Mouse (Mus musculus) heart, postnatal 10 days (tissue): ENCODE data around the gene Edil3. TPM values are rescaled to one million over a fixed set of nuclear protein-coding genes. Genes with fewer than 3 reads are reported as not detected.

ENCODE experiments used
- DNase-seq, 2 experiments: peaks; one replicate each; pipeline ENCODE4 v3.0.0; 2021
- intact Hi-C: fragments of 180-260 bp; cut with DNase I; formaldehyde crosslinking; loops from one replicate; pipeline ENCODE4 v1.15.1; 2025
- total RNA-seq, 2 experiments: library from RNA; stranded (reverse); gene quantifications; 2 replicates each; pipeline ENCODE4 v1.2.3; 2021

The Edil3 gene
- total RNA-seq, result under 1 TPM; 0.22 to 0.27 TPM

DNA sequence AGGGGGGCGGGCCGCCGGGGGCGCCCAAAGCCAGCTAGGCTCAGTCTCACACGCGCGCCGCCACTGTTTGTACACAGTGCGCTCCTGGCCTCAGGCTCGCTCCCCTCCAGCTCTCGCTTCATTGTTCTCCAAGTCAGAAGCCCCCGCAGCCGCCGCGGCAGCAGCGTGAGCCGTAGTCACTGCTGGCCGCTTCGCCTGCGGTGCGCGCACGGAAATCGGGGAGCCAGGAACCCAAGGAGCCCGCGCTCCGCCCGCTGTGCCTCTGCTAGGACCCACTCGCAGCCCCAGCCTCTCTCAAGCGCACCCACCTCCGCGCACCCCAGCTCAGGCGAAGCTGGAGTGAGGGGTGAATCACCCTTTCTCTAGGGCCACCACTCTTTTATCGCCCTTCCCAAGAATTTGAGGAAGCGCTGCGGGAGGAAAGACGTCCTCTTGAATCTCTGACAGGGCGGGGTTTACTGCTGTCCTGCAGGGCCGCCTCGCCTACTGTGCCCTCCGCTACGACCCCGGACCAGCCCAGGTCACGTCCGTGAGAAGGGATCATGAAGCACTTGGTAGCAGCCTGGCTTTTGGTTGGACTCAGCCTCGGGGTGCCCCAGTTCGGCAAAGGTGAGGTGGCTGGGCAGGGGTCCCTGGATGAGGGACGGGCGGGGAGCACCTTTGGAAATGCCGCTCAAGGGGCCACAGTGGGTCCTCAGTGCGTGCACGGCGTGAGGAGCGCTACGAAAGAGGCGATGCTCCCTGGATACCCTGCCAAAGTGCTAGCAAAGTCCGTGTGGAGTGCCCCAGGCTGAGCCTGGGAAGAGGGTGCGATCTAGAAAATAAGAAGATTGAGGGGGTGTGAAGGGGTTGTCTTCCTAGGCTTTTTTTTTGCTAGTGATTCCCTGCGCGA is at the start of gene Edil3:
Gene Edil3 (plus strand): TSS at position 33 of the 892 bp plus-strand sequence.
- intact Hi-C loops, result no loop called here
- DNase-seq, result peak; percentile 9 to 20

DNA sequence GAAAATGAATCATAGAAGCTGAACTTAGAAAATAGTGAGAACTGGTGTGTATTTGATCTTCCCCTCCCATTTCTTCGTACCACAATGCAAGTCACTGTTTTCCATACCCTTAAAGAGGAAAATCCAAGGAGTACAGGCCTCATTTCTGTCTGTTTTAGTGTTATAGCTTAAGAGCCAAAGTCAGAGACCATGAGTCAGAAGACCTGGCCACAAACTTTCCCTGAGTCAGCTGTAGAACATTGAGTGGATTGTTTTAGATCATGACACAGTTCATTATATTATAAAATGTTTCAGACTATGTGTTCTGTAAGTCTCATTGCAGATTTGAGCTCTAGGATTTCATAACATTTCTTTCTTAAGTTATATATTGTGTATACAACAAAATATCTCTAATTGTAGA is 22.1 kb upstream of the Edil3 start:
- DNase-seq, result no peak
- intact Hi-C loops, result no loop called here

DNA sequence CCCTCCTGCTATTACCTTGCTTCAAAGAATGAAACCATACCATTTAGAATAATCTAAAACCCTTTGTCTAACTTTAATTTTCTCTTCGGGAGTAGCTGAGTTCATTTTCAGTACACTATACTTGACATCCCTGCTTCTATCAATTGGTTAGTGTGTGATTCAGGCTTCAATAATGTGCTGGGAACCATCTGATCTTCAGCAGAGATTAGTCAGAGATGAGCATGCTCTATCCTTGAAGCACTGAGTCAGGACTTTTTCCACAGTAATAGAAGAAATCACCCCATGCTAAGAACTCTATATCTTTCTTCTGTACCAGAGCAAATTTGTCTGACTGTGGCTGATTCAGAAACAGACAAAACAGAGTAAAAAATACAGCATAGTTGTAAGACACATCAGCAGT is 20.3 kb upstream of the Edil3 start:
- DNase-seq, result no peak
- intact Hi-C loops, result no loop called here

DNA sequence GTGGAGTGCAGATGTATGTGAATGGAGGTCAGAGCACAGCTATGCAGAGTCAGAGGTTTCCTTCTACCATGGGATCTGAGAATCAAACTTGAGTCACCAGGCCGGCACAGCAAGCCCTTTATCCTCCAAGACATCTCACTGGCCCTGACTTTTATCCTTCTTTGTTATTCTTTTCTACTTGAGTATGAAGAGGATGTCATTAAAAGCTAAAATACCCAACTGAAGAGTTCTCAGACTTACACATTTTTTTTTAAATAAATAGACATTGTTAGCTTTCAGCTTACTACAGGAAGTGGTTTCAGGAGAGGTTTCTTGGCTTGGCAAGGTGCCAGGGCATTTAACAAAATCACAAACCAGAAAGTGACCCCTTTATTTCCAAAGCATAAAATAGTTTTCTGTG is 15.4 kb upstream of the Edil3 start:
- intact Hi-C loops, result no loop called here
- DNase-seq, result no peak

DNA sequence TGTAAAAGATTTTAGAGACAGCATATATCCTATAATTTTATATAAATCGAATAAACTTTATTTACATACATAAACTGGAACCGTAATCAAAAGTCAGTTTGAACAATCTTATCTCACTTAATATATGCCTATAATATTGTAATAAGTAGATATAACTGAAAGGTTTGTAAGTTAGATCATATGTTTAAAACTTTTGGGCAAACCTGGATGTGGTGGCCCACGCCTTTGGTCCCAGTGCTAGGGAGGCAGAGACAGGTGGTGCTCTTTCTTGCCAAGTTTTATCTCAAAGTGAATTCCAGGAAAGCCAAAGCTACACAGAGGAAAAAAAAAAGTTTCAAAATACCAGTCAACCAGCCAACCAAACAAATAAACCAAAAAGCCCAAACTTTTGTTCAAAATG is 15.0 kb upstream of the Edil3 start:
- intact Hi-C loops, result no loop called here
- DNase-seq, result no peak

DNA sequence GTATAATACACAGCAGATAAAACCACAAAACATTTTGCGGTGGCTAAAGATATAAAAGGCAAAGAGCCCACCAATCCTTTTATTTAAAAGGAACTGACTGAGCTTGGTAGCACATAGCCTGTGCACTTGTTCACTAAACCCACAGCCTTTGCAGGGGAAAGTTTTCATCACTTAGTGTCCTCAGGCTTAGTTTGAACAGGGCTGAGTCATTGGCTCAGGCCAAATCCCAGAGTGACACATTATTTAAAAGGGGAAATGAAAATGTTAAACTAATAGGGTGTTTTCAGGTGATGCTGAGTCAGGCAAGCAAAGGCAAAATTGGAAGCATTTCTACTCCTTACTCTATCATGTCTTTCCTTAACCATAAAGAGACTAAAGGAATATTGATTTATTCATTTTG is 11.2 kb upstream of the Edil3 start:
- DNase-seq, result no peak
- intact Hi-C loops, result no loop called here

DNA sequence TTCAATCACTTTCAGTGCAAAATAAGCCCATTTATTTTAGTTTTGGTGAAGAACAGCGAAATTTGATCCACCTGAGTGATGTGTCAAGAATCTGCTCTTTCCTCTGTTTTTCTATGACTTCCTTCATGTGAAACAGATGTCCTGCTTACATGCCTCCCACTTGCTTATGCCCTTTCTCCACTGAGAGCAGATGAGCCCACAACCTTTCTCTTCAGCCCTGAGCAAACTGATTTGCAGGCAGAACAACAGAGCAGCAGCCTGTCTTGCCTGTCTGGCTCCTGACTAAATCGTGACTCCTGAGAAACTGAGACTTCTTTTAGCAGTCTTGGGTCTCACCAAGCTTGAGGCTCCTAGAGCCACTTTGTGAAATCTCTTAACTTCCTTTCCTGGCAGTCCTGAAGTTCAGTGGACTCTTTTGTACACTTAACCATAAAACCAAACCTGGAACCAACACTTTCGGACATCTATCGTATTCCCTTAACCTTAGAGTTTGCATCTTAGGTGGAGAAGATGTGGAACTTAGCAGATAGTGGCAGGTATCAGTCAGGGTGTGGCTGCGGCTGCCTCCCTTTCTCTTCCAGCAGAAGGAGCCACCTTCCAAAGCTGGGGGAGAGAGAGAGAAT is 475 bp upstream of the Edil3 start:
- DNase-seq, result no peak
- intact Hi-C loops, result no loop called here

DNA sequence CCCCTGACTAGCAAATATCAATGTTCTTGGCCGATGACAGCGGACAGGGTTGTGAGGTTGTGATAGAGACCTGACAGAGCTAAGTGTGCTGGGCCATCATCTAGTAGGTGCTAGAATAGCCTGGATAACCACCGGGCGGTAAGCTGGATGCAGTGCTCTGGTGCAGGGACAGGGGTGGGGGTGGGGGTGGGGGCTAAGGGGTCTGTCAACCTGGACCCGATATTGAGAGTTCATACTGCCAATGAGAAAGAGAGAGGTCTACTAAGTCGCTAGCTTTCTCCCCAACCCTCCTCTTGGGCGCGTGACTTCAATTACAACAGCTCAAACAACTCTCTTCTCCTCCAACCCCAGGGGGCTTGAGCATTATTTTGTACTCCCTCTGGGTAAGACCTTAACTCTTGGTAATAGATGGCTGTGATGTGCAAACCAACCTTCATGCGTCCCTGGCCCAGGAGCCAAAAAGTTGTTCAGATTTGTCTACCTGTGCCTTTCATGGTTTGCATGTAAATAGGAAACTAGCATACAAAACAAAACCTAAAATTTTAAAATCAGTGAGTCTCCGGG is 1.1 kb downstream of the Edil3 start:
- intact Hi-C loops, result no loop called here
- no peak for DNase-seq

DNA sequence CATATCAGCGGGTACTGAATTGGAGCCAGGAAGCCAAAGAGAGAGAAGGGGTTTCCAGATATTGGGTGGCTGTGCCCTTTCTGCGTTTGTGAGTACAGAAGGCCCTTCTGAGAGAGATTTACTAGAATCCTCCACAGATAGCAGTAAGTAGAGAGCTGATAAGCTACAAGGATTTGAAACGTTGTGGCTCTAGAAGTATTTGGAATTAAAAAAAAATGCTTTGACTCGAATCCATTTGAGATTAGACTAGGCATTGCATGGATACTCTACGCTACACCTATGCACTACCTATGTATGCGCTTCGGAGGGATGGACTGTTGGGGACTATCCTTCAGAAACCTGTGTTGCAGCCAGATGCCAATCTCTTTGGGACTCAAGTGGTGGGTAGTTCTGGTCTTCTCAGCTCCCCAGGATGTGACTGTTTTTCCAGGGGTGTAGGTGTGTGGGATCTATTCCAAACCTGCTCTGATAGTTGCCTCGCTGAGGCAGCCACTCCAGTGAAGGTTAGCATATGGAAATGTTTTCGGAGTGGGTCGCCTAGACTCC is 1.8 kb downstream of the Edil3 start:
- intact Hi-C loops, result no loop called here
- no peak for DNase-seq

DNA sequence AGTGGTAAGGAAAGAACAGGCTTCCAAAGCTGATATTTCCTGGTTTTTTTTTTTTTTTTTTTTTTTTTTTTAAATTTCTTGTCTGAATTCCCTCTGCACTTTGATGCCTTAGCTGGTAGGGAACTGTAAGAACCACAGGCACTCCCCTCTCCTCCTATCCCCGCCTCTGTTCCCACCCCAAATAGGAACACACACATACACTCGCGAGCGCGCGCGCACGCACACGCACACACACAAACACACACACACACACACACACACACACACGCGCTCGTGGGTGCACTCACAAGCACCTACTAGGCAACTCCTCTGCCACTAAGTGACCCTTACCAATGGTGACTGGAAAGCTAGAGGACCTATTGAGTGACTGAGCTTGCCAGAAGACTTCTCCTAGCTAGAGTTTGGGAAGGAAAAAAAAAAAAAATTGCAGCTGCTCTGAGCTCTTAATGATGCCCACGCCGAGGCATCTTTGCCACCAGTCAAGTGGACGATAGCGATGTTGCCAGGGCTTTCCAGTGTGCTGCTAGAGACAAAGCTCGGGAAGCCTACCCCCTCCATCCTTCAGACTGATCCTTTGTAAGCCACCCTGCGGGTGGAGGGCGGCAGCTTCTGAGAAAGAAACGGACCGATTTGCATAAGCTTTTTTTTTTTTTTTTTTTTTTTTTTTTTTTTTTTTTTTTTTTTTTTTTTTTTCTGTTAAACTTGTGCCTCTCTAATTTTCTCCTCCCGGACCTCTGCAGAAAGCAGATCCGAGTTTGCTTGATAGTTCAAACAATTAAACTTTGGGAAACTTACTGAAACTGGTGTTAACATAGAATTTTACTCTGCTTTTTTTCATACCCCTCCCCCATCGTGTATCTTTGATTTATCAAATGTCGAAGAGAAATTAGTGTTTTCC is 2.5 kb downstream of the Edil3 start:
- DNase-seq, result peak in 1 of 2 experiments; percentile 11
- intact Hi-C loops, result no loop called here

DNA sequence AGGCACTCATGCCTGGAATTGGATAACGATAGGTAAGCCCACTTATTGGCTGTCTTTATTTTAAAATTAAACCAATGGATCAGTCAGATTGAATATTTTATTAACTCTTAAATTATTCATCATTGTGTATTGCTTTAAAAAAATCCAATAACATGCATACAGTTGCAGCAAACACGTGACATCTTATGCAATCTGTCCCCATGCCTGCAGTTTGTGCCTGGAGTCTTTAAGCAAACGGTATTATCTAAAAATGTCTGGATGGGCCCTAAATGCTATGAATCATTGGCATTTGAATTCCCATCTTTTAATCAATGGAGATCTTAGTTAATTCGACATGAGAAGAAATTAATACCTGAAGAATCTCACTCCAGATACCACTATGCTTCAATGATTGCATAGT is 3.2 kb downstream of the Edil3 start:
- no peak for DNase-seq
- intact Hi-C loops, result no loop called here

DNA sequence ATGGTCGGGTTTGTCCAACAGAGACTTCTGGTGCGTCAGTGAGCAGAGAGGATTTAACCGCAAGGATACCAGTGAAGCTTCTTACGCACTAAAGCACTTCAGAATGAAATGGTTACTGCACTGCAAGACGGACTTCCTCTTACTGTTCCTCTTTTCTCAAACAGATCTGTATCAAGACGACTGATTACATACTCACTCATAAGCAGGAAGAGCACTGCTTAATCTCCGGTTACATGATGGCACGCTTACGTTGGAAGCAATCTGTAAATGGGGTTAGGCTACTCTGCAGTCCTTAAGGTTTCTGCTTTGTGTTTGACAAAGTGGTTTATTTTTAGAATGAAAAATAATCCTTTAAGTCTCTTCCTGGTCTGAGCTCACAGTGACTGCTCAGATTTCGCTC is 7.1 kb downstream of the Edil3 start:
- intact Hi-C loops, result no loop called here

DNA sequence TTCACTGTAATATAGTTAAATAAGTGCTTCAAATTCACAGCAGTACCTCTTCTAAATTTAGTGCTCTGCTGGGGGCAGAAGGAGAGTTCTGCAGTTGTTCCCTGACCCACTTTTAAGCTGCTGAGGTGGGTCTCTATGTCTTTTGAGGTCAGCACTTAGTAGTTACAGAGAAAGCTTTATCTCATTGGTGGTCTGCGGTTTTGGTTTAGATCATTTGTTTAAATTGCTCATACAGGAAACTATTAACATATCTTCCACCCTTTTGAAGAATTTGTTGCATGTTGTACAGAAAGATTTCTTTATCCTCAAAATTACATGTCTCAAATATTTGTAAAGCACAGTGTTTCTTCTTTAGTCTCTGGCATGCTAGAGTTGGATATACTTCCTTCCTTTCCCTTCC is 12.5 kb downstream of the Edil3 start:
- intact Hi-C loops, result no loop called here
- DNase-seq, result no peak

More for the DNA sequence above, 7.1 kb downstream of the Edil3 start:
- DNase-seq, result peak in 1 of 2 experiments; percentile 4

DNA sequence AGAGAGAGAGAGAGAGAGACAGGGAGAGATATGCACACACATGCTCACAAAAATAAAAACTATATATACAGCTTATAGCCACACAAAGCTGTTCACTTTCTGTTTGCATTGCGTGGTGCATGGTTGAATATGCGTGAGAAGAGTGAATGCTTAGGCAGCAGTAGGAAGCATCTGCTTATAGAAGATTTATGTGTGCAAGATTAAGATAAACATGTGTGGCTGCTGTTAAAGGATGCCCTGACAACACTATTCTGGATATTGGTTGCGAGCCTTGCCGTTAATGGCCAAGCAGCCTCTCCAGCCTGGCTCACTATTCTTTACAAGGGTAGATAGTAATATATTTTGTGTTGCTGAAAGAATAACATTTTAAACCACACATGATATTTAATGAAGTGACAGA is 28.5 kb downstream of the Edil3 start:
- DNase-seq, result no peak
- intact Hi-C loops, result no loop called here

DNA sequence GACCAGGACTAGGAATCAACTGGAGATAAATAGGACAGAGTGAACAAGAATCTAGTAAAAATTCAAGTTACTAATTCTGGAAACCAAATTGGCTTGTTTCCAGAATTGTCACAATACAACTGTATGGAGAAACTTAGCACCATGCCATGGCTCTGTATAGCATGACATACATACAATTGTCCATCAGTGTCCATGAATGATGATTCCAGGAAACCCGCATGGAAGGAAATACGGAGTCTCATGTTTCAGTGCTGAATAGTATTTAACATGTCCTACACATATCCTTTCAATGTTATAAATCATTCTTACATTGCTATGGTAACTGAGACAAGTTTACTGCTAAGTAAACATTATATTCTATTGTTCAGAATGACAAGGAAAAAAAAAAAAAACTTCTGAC is 58.7 kb downstream of the Edil3 start:
- intact Hi-C loops, result no loop called here
- DNase-seq, result no peak

DNA sequence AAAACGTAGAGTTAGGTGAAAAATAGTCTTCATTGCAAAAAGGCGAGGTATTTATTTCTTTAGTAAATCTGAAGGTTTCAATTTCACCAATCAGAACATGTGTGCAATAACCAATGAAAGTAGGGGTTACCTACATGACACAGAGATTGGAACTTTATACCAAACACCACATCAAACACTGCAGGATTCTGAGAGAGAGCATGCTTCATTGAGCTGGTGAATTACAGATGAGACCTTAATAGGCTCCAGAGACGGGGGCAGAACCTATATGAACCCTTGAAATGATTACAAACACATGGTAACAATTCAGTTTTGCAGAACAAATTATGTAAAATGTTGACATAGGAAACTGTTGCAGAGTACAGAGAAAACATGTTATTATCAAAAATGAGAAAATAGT is 69.5 kb downstream of the Edil3 start:
- DNase-seq, result no peak
- intact Hi-C loops, result no loop called here

DNA sequence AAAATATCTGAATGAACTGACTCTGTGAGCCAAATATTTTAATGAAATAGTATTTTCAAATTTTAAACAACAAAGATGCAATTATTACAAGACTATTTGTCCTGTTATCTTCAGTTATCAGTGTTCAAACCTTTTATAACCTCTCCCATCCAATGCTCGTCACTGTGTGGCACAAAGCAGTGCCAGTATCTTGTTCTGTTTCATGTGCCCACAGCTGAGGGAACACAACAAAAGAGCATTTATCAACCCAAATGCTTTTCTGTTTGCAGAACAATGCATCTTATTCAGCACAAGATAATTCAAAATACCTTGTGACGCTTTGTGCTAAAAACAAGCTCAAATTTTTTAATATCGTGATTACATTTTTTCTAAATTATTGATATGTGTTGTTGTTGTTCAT is 78.8 kb downstream of the Edil3 start:
- DNase-seq, result no peak
- intact Hi-C loops, result no loop called here

DNA sequence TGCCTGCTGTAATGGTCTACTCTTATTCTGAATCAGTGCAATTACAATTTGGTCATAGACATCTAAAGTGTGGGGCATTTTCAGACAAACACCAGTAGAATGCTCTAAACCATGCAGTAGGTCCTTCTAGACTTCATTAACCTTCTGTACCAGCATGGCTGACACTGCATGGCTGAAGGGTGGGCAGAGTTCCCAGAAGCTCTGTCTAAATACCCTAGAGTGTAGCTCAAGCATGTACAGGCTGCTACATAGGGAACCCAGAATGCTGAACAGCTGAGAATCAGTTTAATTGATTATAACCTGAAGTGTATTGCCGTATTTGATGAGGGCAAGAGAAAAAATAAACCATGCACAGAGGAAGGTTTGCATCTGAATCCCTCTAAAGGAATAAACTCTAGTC is 86.1 kb downstream of the Edil3 start:
- intact Hi-C loops, result no loop called here

DNA sequence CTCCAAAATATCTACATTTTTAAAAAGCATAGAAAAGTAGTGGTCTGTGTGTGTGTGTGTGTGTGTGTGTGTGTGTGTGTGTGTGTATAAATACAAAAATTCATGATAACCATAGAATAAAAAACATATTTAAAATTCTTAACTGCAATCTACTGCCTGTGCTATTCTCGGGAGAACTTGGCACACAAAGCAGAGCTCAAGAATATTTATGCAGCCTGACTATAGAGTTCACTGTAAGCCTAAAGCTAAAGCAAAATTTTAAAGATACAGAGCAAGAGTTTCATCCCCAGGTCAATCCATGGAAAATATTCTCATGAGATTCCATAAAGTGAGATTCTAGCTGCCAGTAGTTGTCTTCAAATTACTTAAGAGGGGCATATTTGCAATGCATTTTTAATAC is 86.9 kb downstream of the Edil3 start:
- intact Hi-C loops, result no loop called here
- no peak for DNase-seq

More for the DNA sequence above, 86.1 kb downstream of the Edil3 start:
- DNase-seq, result peak in 1 of 2 experiments; percentile 5

DNA sequence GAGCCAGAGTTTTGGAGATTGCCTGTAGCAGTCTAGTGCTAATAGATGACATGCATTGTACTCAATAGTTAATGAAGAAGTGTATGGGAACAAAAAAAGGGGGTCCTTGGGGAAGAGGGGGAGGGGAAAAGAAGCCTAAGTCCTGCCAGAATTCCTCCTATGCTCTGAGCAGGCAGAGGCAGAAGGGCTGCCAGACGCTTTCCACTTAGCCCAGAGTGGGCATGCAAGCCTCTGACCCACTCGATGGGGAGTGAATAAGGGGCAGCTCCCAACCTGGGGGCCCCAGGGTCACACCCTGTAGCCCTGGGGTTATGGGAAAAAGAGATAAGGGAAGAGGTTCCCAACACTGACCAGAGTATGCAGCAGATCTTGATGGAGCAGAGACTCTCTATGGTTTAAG is 95.2 kb downstream of the Edil3 start:
- intact Hi-C loops, result no loop called here
- DNase-seq, result no peak

DNA sequence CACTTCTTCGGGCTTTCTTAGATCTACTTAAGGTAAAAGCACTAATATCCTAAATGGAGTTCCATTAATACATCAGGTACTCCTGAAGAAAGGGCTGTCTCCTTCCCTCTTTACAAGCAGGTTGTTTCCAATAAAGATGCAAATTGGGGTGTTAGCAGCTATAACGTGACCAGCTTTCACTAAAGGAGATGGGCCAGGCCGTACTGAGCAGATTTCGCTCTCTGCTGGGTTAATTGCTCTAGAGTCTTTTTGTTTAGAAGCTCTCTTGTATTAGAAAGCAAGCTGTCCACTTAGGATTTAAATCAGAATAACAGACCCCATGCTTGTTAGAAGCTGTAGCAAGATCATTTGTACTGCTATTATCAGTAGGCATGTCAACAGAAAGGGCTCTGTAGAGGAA is 108.4 kb downstream of the Edil3 start:
- DNase-seq, result no peak
- intact Hi-C loops, result no loop called here
